Mouse (Mus musculus) thymus, postnatal 10 days (tissue): ENCODE data around the gene Gm4559.
A peak's percentile ranks its signal among the peaks of the same experiment; 100 is the strongest.
"Not testable (repeated sequence)": the region's sequence is repeated elsewhere in the genome, so short reads cannot be mapped to it uniquely, and the experiment has no call there.

Experiments
- DNase-seq, 2 experiments: peaks; one replicate each; pipeline ENCODE4 v3.0.0; 2021; ENCODE audit warnings: low spot score in 2 of 2

Gm4559 gene

GRCm38 (mm10) chr7:142274263-142274662 is at the start of gene Gm4559:
Gene Gm4559 (minus strand): TSS chr7:142274363.
- not testable (repeated sequence) for DNase-seq

GRCm38 (mm10) chr7:142323396-142324117 is 49.4 kb upstream of the Gm4559 start:
- peak; percentile 52 to 56 for DNase-seq

- DNase-seq, result peak; percentile 58 to 73
These were observed 48.5 kb upstream of the Gm4559 start for GRCm38 (mm10) chr7:142322641-142323040.

- not testable (repeated sequence) for DNase-seq
These were observed 47.6 kb upstream of the Gm4559 start for GRCm38 (mm10) chr7:142321637-142322306.

GRCm38 (mm10) chr7:142320906-142321305 is 46.7 kb upstream of the Gm4559 start:
- no peak for DNase-seq

- no peak for DNase-seq
These were observed 45.0 kb upstream of the Gm4559 start for GRCm38 (mm10) chr7:142319124-142319523.

GRCm38 (mm10) chr7:142317216-142317615 is 43.1 kb upstream of the Gm4559 start:
- DNase-seq, result no peak

GRCm38 (mm10) chr7:142316558-142316957 is 42.4 kb upstream of the Gm4559 start:
- peak; percentile 36 to 61 for DNase-seq

GRCm38 (mm10) chr7:142314600-142315285 is 40.6 kb upstream of the Gm4559 start:
- DNase-seq, result no peak

GRCm38 (mm10) chr7:142303929-142304328 is 29.8 kb upstream of the Gm4559 start:
- DNase-seq, result not testable (repeated sequence)

- no peak for DNase-seq
These were observed 29.1 kb upstream of the Gm4559 start, which contains the start of gene Krtap5-4 for GRCm38 (mm10) chr7:142303249-142303648. Gene Krtap5-4 (plus strand): TSS chr7:142303549.

GRCm38 (mm10) chr7:142297018-142297417 is 22.9 kb upstream of the Gm4559 start, which contains the start of gene Krtap5-1:
Gene Krtap5-1 (minus strand): TSS chr7:142297118.
- not testable (repeated sequence) for DNase-seq

GRCm38 (mm10) chr7:142296108-142296507 is 21.9 kb upstream of the Gm4559 start:
- not testable (repeated sequence) for DNase-seq

GRCm38 (mm10) chr7:142295418-142295817 is 21.3 kb upstream of the Gm4559 start:
- DNase-seq, result no peak

GRCm38 (mm10) chr7:142293851-142294250 is 19.7 kb upstream of the Gm4559 start:
- peak in 1 of 2 experiments; percentile 26 for DNase-seq

- not testable (repeated sequence) for DNase-seq
These were observed 11.9 kb upstream of the Gm4559 start for GRCm38 (mm10) chr7:142285910-142286612.

GRCm38 (mm10) chr7:142285130-142285835 is 11.1 kb upstream of the Gm4559 start:
- DNase-seq, result no peak

GRCm38 (mm10) chr7:142284615-142285080 is 10.5 kb upstream of the Gm4559 start:
- DNase-seq, result peak; percentile 66 to 89

GRCm38 (mm10) chr7:142284023-142284591 is 9.9 kb upstream of the Gm4559 start:
- DNase-seq, result peak; percentile 47 to 53

GRCm38 (mm10) chr7:142282847-142283246 is 8.7 kb upstream of the Gm4559 start:
- not testable (repeated sequence) for DNase-seq
